Mouse (Mus musculus): Measurements from ENCODE around the gene Edc3. TPM values are rescaled to one million over a fixed set of nuclear protein-coding genes. Genes with fewer than 3 reads are reported as not detected.
A peak's percentile ranks its signal among the peaks of the same experiment; 100 is the strongest.
"Not testable (repeated sequence)": the region's sequence is repeated elsewhere in the genome, so short reads cannot be mapped to it uniquely, and the experiment has no call there.

Edc3 gene
- polyA plus RNA-seq, 1 experiment from 2014 or later = 14.3 TPM

DNA sequence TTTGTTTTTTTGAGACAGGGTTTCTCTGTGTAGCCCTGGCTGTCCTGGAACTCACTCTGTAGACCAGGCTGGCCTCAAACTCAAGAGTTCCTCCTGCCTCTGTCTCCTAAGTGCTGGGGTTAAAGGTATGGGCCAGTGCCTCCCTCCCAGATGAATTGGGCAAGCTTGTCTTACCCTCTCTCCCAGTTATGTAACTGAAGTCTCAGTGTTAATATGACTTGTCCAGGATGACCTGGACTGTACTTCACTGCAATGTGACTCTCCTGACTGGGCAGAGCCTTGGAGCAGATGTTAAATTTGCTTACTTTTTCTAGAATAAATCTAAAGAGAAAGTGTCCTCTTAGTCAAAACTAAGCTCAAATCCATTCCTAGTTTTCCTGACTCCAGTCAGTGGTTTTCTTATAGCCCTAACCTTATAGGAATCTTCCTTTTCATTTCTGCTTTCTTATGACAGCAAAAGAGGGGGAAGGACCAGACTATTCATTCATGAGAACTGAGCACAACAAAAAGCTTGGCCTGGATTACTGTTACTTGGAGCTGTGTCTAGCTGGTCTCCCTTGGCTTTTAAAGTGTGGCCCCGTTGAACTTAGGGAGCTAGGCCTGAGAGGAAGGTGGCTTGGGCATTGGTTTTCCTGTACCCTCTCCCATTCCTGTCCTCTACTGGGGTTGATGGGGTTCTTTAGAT, 9.7 kb upstream of the Edc3 start:
- in situ Hi-C loops (cut with MboI; ENCODE audit: low pct_unique_long_range_greater_than_20kb) = no loop called here
- ChIA-PET POLR2A (no interaction called here), CTCF (interaction anchor here (0.7 kb wide), 1 partner anchor 60 kb away, joined by 3 read pairs; no protein-coding TSS in a partner anchor)
- TF ChIP-seq CTCF (IDR thresholded peaks at IDR 0.05) = no peak
- ATAC-seq = no peak
- peaks cover 51% of the 10 kb centered on the region for H3K27me3 ChIP-seq
- DNase-seq (ENCODE audit: low read depth, low spot score) = no peak

DNA sequence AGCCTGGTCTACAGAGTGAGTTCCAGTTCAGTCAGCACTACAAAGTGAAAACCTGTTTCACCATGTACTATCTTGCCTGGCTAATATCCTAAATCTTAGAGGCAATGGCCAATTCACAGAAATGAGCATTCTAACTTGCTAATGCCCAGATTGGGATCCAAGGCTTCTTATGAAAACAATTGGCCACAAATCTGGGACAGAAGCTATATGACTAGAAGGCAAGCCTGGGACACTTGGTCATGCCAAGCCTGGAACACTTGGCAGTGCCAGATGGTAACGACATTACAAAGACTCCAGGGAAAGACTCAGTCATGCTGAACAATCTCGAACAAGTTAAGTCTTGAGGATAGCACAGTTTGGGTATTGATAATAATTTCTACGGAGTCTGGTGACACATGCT, 1.8 kb upstream of the Edc3 start:
- ATAC-seq = no peak

DNA sequence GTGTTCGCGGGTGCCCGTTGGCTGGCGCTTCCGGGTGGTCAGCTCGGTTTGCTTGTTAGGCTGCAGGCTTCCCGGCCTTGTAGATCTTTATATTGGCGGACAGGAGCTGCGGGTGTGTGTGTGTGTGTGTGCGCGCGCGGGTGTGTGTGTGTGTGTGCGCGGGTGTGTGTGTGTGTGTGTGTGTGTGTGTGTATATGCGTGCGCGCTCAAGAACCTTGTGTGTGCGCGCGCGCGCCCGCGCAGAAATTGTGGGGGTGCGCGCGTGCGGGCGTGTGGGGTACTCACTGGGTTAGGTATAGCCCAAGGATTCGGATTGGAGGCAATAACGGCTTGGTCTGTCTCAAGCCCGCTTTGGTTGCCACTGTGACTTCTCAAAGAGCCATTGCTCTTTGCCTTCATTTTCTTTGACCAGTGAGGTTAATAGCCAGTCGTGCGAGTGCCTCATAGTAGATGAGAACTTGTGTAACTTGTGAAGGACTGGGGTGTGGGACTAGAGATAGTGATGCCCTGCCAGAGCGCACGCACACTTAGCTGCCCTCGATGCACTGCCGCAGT, 457 bp downstream of the Edc3 start:
- ATAC-seq (no peak), DNase-seq (ENCODE audit: low read depth, low spot score) (no peak)
- ChIA-PET CTCF (no interaction called here), POLR2A (no interaction called here)
- no peak for TF ChIP-seq CTCF (IDR thresholded peaks at IDR 0.05)
- in situ Hi-C loops (cut with MboI; ENCODE audit: low pct_unique_long_range_greater_than_20kb) = no loop called here
- H3K27me3 ChIP-seq = peaks cover 5% of the 10 kb centered on the region

More for the DNA sequence above, 1.8 kb upstream of the Edc3 start:
- ChIA-PET POLR2A (no interaction called here), CTCF (interaction anchor here (1.0 kb wide), 1 partner anchor 18 kb away, joined by 3 read pairs; no protein-coding TSS in a partner anchor)
- no peak for DNase-seq (ENCODE audit: low read depth, low spot score)
- peaks cover 23% of the 10 kb centered on the region for H3K27me3 ChIP-seq
- in situ Hi-C loops (cut with MboI; ENCODE audit: low pct_unique_long_range_greater_than_20kb) = no loop called here
- no peak for TF ChIP-seq CTCF (IDR thresholded peaks at IDR 0.05)

DNA sequence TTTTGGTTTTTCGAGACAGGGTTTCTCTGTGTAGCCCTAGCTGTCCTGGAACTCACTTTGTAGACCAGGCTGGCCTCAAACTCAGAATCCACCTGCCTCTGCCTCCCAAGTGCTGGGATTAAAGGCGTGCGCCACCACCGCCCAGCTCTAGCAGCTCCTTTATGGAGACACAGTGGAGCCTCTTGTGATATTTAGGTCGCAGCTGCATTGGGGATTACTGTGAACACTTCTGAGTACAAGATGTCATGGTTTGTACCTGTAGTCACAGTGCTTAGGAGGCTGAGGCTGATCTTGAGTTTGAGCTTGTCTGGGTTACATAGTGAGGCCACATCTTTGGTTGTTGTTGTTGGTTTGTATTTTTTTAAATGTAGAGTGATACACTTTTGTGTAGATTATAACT, 1.9 kb downstream of the Edc3 start:
- ATAC-seq; DNase-seq (ENCODE audit: low read depth, low spot score); H3K27me3 ChIP-seq; CTCF ChIA-PET; in situ Hi-C loops (cut with MboI; ENCODE audit: low pct_unique_long_range_greater_than_20kb): not testable (repeated sequence)
- POLR2A ChIA-PET = interaction anchor here (0.6 to 0.9 kb wide), 3 partner anchors 29 to 1793 kb away, joined by 3 to 4 read pairs (median 4); no protein-coding TSS in a partner anchor

DNA sequence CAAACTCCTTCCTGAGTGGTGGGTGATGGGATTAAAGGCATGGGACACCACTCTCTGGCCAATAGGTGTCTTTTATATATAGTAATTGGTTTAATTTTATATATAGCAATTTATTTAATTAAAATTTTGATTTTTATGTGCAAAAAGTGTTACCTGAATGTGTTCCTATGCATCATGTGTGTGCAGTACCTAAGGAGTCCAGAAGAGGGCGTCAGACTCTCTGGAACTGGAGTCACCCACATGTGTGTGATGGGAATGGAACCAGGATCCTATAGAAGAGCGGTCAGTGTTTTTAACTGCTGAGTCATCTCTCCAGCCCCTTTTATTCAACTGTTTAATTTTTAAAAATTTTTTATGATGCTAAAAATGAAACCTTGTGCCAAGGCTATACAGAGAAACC, 3.9 kb downstream of the Edc3 start:
- POLR2A ChIA-PET = no interaction called here
- ATAC-seq = no peak
- in situ Hi-C loops (cut with MboI; ENCODE audit: low pct_unique_long_range_greater_than_20kb) = no loop called here
- CTCF ChIA-PET = interaction anchor here (1.1 kb wide), 1 partner anchor 14 kb away, joined by 3 read pairs; no protein-coding TSS in a partner anchor
- DNase-seq (ENCODE audit: low read depth, low spot score) = no peak
- peak; percentile 67 for TF ChIP-seq CTCF (IDR thresholded peaks at IDR 0.05)
- H3K27me3 ChIP-seq = no peaks in the 10 kb centered on the region

DNA sequence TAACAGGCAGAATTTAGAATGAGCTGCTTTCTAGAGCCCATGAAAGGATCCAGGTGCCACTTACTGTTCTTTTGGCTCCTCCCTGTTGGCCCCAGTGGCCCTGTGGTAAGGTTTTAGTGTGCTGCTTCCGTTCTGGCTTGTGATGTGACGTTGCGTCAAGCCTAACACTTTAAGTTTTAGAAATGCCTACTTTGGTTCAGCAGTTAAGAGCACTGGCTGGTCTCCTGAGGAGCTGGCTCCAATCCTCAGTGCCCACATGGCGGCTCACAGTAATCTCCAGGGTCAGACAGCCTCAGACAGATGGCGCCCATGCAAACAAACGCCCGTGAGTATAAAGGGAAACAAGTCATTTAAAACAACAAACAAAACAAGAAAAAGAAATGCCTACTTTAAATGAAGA, 10.1 kb downstream of the Edc3 start:
- ATAC-seq (no peak), DNase-seq (ENCODE audit: low read depth, low spot score) (no peak)
- no peaks in the 10 kb centered on the region for H3K27me3 ChIP-seq
- POLR2A ChIA-PET = no interaction called here
- TF ChIP-seq CTCF (IDR thresholded peaks at IDR 0.05) = no peak
- in situ Hi-C loops (cut with MboI; ENCODE audit: low pct_unique_long_range_greater_than_20kb) = no loop called here
- CTCF ChIA-PET = interaction anchor here (1.1 to 1.3 kb wide), 2 partner anchors 8 to 26 kb away, joined by 3 to 4 read pairs; no protein-coding TSS in a partner anchor

DNA sequence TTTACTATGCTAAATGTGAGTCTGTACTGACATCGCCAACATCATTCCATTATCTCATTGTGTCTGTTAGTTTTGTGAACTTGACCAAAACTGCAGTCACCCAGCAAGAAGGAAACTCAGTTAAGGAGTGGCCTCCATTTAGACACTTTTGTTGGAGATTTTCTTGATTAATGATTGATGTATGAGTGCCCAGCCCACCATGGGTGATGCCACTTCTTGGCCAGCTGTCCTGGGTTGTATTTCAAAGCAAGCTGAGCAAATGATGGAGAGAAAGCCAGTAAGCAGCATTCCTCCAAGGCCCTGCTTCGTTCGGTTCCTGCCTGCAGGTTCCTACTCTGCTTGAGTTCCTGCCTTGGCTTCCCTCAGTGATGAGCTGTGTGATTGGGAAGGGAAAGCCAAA, 12.4 kb downstream of the Edc3 start:
- CTCF ChIA-PET = no interaction called here
- POLR2A ChIA-PET = no interaction called here
- in situ Hi-C loops (cut with MboI; ENCODE audit: low pct_unique_long_range_greater_than_20kb) = no loop called here
- no peaks in the 10 kb centered on the region for H3K27me3 ChIP-seq
- no peak for TF ChIP-seq CTCF (IDR thresholded peaks at IDR 0.05)
- DNase-seq (ENCODE audit: low read depth, low spot score) = no peak
- ATAC-seq = no peak

DNA sequence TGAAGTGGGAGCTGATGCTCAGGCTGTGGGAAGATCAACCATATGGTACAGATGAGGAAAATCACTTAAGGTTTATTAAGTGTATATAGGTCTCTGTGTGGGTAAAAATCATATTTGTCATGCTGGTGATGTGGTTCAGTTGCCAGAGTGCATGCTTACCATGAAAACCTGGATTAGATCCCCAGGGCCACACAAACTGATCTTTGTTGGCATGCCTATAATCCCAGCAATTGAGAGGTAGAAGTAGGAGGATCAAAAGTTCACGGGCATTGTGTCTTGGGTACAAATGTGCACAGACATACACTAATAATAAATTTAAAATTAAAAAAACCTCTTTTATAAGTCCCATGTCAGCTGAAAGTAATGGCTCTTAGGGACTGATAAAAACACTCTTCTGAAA, 14.0 kb downstream of the Edc3 start:
- ATAC-seq (no peak), DNase-seq (ENCODE audit: low read depth, low spot score) (no peak)
- in situ Hi-C loops (cut with MboI; ENCODE audit: low pct_unique_long_range_greater_than_20kb) = no loop called here
- POLR2A ChIA-PET = interaction anchor here (0.6 kb wide), 1 partner anchor 23 kb away, joined by 3 read pairs; no protein-coding TSS in a partner anchor
- no peaks in the 10 kb centered on the region for H3K27me3 ChIP-seq
- CTCF ChIA-PET = no interaction called here
- no peak for TF ChIP-seq CTCF (IDR thresholded peaks at IDR 0.05)

DNA sequence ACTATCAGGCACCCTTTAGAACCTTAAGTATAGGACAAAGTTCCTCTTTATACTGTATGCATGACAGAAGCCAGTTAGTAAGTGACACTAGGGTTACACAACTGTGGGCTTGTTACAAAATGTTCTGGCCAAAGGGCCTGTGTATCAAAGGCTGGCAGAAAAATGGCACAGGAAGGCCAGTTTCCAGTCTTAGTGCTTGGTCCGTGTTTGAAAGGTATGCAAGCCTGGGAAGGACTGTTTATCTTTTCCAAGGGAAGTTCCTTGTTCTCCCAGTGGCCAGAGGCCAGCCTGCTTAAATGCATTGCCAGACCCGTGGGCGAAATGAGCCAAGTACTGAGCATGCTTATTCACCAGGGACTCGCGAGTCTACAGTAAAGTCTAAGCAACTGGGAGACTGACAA, 15.0 kb downstream of the Edc3 start:
- in situ Hi-C loops (cut with MboI; ENCODE audit: low pct_unique_long_range_greater_than_20kb) = no loop called here
- TF ChIP-seq CTCF (IDR thresholded peaks at IDR 0.05) = no peak
- no peak for ATAC-seq
- POLR2A ChIA-PET = no interaction called here
- H3K27me3 ChIP-seq = no peaks in the 10 kb centered on the region
- CTCF ChIA-PET = no interaction called here
- DNase-seq (ENCODE audit: low read depth, low spot score) = no peak

DNA sequence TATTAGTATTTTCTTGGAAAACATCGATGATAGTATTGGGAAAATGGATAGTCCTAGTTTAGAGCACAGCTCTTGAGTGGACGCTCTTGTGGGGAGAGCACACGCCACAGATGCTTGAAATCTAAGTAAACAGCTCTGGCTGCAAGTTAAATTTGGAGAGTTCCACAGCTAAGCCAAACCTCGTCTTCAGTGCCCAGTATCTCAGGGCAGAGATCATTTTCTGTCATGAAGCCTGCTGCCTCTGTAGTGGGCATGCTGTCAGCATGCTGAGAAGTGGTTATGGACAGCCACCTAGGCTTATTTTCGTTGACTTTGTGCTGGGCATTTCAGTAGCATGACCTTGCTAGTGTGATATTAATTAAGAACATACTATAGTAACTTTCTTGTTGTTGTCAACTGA, 15.5 kb downstream of the Edc3 start:
- CTCF ChIA-PET = interaction anchor here (1.0 kb wide), 1 partner anchor 20 kb away, joined by 3 read pairs; no protein-coding TSS in a partner anchor

DNA sequence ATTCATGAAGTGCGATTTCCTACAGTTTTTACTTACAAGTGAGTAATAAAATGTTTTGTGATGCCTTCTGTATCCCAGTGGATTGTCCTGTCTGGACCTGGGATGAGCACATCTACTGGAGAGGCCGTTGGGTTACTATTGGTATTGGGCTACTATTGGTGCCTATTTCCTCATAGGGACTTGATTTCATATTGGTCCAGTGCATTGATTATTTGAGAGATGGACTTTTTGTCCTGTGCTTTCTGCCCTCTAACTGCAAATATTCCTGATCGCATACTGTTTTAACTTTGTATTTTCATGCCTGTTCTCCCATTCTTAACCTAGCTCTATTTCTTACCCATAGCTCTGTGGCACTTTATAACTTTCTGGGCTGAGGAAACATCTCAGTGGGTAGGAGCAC, 16.4 kb downstream of the Edc3 start:
- POLR2A ChIA-PET = no interaction called here
- no peaks in the 10 kb centered on the region for H3K27me3 ChIP-seq
- CTCF ChIA-PET = interaction anchor here (1.0 to 1.3 kb wide), 2 partner anchors 12 to 19 kb away, joined by 3 read pairs; no protein-coding TSS in a partner anchor
- no peak for TF ChIP-seq CTCF (IDR thresholded peaks at IDR 0.05)
- in situ Hi-C loops (cut with MboI; ENCODE audit: low pct_unique_long_range_greater_than_20kb) = no loop called here
- no peak for ATAC-seq
- no peak for DNase-seq (ENCODE audit: low read depth, low spot score)

More for the DNA sequence above, 15.5 kb downstream of the Edc3 start:
- ATAC-seq (no peak), DNase-seq (ENCODE audit: low read depth, low spot score) (no peak)
- TF ChIP-seq CTCF (IDR thresholded peaks at IDR 0.05) = no peak
- in situ Hi-C loops (cut with MboI; ENCODE audit: low pct_unique_long_range_greater_than_20kb) = no loop called here
- H3K27me3 ChIP-seq = no peaks in the 10 kb centered on the region
- POLR2A ChIA-PET = no interaction called here

Measured in Patski (cell line).